Mouse (Mus musculus): ENCODE data around the gene Pafah1b1. TPM values are rescaled to one million over a fixed set of nuclear protein-coding genes. Genes with fewer than 3 reads are reported as not detected.

Gene Pafah1b1
- 48.2 and 52.3 TPM in 2 replicates for polyA plus RNA-seq (2016; fragmentation: Nextera tagmentation; extraction: Ambion mirVana)

DNA sequence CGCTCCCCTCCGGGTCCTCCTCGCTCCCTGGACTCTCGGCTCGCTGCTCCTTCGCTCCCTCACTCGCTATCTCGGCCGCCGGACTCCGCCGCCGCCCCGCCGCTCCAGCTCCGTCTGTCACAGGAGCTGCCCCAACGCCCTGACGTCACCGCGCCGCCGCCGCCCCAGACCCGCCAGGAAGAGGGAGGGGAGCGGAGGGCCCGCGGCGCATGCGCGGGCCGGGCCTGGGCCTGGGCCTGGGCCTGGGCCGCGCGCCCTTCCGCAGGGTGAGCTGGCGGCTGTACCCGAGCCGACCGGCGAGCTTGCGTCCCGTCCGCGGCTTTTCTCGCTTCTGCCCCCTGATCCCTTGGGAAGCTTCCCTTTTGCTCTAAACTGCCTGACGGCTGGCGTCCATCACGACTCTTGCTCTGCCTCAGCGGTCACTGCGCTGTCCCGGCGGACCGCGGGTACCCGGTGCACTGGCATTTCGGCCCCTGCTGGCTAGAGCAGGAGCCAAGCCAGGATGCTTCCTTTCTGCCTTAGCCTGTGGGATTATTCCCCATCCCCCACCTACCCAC lies at the start of gene Pafah1b1:
Gene Pafah1b1 (minus strand): TSS at position 436 of the 557 bp plus-strand sequence.
- Histone ChIP-seq H3K27ac (replicated peaks) (peak within 1 kb of the TSS; percentile 100), H3K27me3 (replicated peaks; ENCODE audit: low read depth, poor library complexity, severe bottlenecking) (no peaks in the 10 kb centered on the region), H3K36me3 (replicated peaks) (no peaks in the 10 kb centered on the region), H3K9me3 (no peaks in the 10 kb centered on the region), H3K4me3 (peak within 1 kb of the TSS; percentile 91), H3K4me1 (peaks cover 30% of the 10 kb centered on the region)
- peak; percentile 99 for DNase-seq (ENCODE audit: low spot score)
- under 1% methylated on average over 56 of the region's 56 CpGs for WGBS

DNA sequence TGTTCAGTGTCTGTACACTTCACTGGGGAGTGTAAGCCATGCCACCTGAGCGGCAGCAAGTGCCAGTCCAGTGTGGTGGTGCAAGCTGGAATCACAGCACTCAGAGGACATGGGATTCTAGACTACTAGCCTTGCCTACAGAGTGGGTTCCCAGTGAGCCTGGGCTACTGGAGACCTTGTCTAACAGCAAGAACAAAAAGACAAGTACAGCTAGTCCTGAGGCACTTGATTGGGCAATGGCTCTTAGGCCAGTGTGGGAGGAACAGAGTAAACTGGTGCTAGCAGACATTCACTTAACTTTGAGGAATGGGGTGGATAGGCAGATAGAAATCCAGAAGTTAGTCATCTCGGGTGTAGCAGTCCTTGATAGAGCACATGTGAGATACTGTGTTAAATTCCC lies 47.9 kb upstream of the Pafah1b1 start:
- no peaks in the 10 kb centered on the region for H3K27me3 ChIP-seq (replicated peaks; ENCODE audit: low read depth, poor library complexity, severe bottlenecking)
- no peak overlapping the region for H3K27ac ChIP-seq (replicated peaks)
- H3K4me1 ChIP-seq: peaks cover 17% of the 10 kb centered on the region
- DNase-seq (ENCODE audit: low spot score): no peak
- no peaks in the 10 kb centered on the region for H3K9me3 ChIP-seq
- peaks cover 46% of the 10 kb centered on the region for H3K36me3 ChIP-seq (replicated peaks)
- H3K4me3 ChIP-seq: no peak overlapping the region
- WGBS: 93% methylated on average over 2 of the region's 2 CpGs

- no peak for DNase-seq (ENCODE audit: low spot score)
- Histone ChIP-seq H3K4me3 (peak overlapping the region; percentile 92), H3K27ac (replicated peaks) (peak overlapping the region; percentile 96; the same call in 1 of the 2 replicates), H3K4me1 (peaks cover 17% of the 10 kb centered on the region), H3K27me3 (replicated peaks; ENCODE audit: low read depth, poor library complexity, severe bottlenecking) (no peaks in the 10 kb centered on the region), H3K36me3 (replicated peaks) (peaks cover 39% of the 10 kb centered on the region), H3K9me3 (no peaks in the 10 kb centered on the region)
- WGBS: 66% methylated on average over 4 of the region's 4 CpGs
Measured at GRCm38 (mm10) chr11:74771650-74772049, 47.2 kb upstream of the Pafah1b1 start.

- peak; percentile 20 for DNase-seq (ENCODE audit: low spot score)
- peaks cover 34% of the 10 kb centered on the region for H3K36me3 ChIP-seq (replicated peaks)
- peak overlapping the region; percentile 96 for H3K27ac ChIP-seq (replicated peaks)
- H3K9me3 ChIP-seq: no peaks in the 10 kb centered on the region
- peaks cover 17% of the 10 kb centered on the region for H3K4me1 ChIP-seq
- H3K27me3 ChIP-seq (replicated peaks; ENCODE audit: low read depth, poor library complexity, severe bottlenecking): no peaks in the 10 kb centered on the region
- H3K4me3 ChIP-seq: peak overlapping the region; percentile 92
- 16% methylated on average over 8 of the region's 8 CpGs for WGBS
Measured at GRCm38 (mm10) chr11:74771234-74771633, 46.8 kb upstream of the Pafah1b1 start.

GRCm38 (mm10) chr11:74770595-74771207 lies 46.2 kb upstream of the Pafah1b1 start, which contains the start of gene Mettl16:
Gene Mettl16 (plus strand): TSS chr11:74770830.
- Histone ChIP-seq H3K4me3 (peak within 1 kb of the TSS; percentile 92), H3K9me3 (no peaks in the 10 kb centered on the region), H3K4me1 (peaks cover 17% of the 10 kb centered on the region), H3K36me3 (replicated peaks) (peaks cover 29% of the 10 kb centered on the region), H3K27ac (replicated peaks) (peak within 1 kb of the TSS; percentile 96), H3K27me3 (replicated peaks; ENCODE audit: low read depth, poor library complexity, severe bottlenecking) (no peaks in the 10 kb centered on the region)
- WGBS: under 1% methylated on average over 43 of the region's 43 CpGs
- peak; percentile 95 for DNase-seq (ENCODE audit: low spot score)

GRCm38 (mm10) chr11:74770037-74770436 lies 45.6 kb upstream of the Pafah1b1 start:
- 78% methylated on average over 9 of the region's 9 CpGs for WGBS
- no peaks in the 10 kb centered on the region for H3K27me3 ChIP-seq (replicated peaks; ENCODE audit: low read depth, poor library complexity, severe bottlenecking)
- no peaks in the 10 kb centered on the region for H3K9me3 ChIP-seq
- no peak for DNase-seq (ENCODE audit: low spot score)
- peaks cover 17% of the 10 kb centered on the region for H3K4me1 ChIP-seq
- peak overlapping the region; percentile 92 for H3K4me3 ChIP-seq
- H3K36me3 ChIP-seq (replicated peaks): peaks cover 22% of the 10 kb centered on the region
- H3K27ac ChIP-seq (replicated peaks): peak overlapping the region; percentile 96

DNA sequence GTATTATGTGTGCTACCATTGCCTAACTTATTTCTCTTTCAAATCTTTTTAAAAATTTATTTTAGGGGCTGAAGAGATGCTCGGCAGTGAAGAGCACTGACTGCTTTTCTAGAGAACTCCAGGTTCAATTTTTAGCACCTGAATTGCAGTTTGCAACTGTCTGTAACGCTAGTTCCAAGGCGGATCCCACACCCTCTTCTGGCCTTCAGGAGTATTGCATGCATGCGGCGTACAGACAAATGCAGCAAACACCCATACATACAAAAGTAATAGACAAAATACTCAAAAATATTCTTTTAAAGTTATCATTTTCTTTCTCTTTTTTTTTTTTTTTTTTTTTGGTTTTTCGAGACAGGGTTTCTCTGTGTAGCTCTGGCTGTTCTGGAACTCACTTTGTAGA lies 43.6 kb upstream of the Pafah1b1 start:
- H3K9me3 ChIP-seq: no peaks in the 10 kb centered on the region
- H3K27ac ChIP-seq (replicated peaks): no peak overlapping the region
- DNase-seq (ENCODE audit: low spot score): peak; percentile 47
- WGBS: 33% methylated on average over 6 of the region's 6 CpGs
- no peak overlapping the region for H3K4me3 ChIP-seq
- H3K36me3 ChIP-seq (replicated peaks): peaks cover 2% of the 10 kb centered on the region
- peaks cover 17% of the 10 kb centered on the region for H3K4me1 ChIP-seq
- H3K27me3 ChIP-seq (replicated peaks; ENCODE audit: low read depth, poor library complexity, severe bottlenecking): no peaks in the 10 kb centered on the region

GRCm38 (mm10) chr11:74767469-74767868 lies 43.0 kb upstream of the Pafah1b1 start:
- Histone ChIP-seq H3K4me1 (peaks cover 17% of the 10 kb centered on the region), H3K4me3 (no peak overlapping the region), H3K27ac (replicated peaks) (no peak overlapping the region), H3K36me3 (replicated peaks) (no peaks in the 10 kb centered on the region), H3K9me3 (no peaks in the 10 kb centered on the region), H3K27me3 (replicated peaks; ENCODE audit: low read depth, poor library complexity, severe bottlenecking) (no peaks in the 10 kb centered on the region)
- DNase-seq (ENCODE audit: low spot score): no peak
- 94% methylated on average over 4 of the region's 4 CpGs for WGBS

DNA sequence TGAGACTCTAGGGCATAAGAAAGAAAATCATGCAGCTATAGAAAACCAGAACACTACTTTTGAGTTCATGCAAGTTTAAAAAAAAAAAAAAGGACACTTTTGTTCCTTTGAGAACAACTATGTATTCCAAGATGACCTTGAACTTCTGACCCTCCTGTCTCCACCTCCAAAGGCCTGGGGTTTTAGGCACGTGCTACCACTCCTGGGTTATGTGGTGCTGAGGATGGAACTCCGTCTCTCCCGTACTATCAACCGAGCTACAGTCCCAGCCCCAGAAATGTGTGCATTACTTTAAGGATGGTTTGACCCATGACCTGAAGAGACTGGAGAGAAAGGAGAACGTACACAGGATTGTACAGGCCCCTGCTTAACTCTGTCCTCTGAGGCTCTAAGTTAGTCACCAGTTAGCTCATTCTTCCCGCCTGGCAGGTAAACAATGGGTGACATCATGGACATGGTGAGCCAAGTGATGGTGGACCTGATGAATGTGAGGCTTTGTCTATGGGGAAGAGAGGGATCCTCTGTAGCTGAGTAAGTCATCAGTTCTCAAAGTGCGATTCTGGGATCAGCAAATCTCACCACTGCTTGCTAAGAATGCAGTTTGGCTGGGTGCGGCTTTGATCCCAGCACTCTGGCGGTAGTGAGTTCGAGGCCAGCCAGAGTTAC lies 39.6 kb upstream of the Pafah1b1 start:
- DNase-seq (ENCODE audit: low spot score): no peak
- WGBS: 81% methylated on average over 10 of the region's 10 CpGs
- no peak overlapping the region for H3K4me3 ChIP-seq
- H3K27ac ChIP-seq (replicated peaks): no peak overlapping the region
- no peaks in the 10 kb centered on the region for H3K27me3 ChIP-seq (replicated peaks; ENCODE audit: low read depth, poor library complexity, severe bottlenecking)
- no peaks in the 10 kb centered on the region for H3K9me3 ChIP-seq
- no peaks in the 10 kb centered on the region for H3K4me1 ChIP-seq
- H3K36me3 ChIP-seq (replicated peaks): no peaks in the 10 kb centered on the region

DNA sequence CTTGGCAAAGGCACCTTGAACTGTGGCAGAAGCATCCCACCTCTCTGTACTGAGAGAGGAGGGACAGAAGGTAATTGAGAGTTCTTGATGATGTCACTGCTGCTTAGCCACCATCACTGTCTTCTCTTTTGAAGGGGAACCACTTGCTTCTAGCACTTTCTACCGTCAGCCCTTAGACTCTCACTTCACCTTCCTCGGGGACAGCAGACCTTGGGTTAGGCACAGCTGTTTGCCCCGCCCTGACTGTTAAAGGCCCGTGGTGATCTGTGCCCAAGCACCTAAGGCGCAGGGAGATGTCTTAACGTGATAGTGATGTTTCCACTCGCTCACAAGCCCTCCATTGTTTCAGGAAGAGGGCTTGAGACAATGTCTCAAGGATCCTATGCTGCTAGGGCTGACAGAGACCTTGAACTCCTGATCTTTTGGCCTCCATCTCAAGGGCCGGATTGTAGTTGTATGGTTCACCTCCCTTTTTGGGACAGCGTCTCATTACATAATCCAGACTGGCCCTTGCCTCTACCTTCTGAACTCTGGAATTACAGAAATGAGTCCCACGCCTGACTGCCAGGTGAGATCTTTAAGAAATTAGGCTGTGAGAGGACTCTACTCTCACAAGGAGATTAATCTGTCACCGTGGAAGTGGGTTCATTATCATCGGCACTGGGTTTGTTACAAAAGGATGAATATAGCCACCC lies 36.7 kb upstream of the Pafah1b1 start:
- H3K4me1 ChIP-seq: no peaks in the 10 kb centered on the region
- 73% methylated on average over 12 of the region's 12 CpGs for WGBS
- H3K9me3 ChIP-seq: no peaks in the 10 kb centered on the region
- no peak for DNase-seq (ENCODE audit: low spot score)
- H3K36me3 ChIP-seq (replicated peaks): no peaks in the 10 kb centered on the region
- H3K4me3 ChIP-seq: no peak overlapping the region
- H3K27ac ChIP-seq (replicated peaks): no peak overlapping the region
- no peaks in the 10 kb centered on the region for H3K27me3 ChIP-seq (replicated peaks; ENCODE audit: low read depth, poor library complexity, severe bottlenecking)

DNA sequence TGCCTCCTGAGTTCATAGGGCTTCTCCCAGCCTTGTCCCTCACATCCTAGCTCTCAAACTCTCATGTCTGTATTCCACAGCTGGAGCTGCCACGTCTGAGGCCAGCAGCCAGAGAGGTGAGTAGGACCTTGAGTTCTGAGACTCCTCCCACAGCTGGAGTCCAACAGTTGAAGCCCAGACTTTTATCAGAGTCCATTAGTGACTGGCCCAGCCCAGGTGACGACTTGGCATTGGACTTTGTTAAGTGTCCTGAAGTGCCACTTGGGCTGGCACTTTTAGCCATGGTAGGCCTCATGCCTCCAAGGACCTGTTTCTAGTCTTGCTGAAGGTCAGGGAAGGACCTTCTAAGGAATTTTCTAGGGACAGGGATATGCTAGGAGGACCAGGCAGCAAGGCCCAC lies 32.2 kb upstream of the Pafah1b1 start:
- Histone ChIP-seq H3K9me3 (no peaks in the 10 kb centered on the region), H3K27ac (replicated peaks) (no peak overlapping the region), H3K27me3 (replicated peaks; ENCODE audit: low read depth, poor library complexity, severe bottlenecking) (no peaks in the 10 kb centered on the region), H3K36me3 (replicated peaks) (no peaks in the 10 kb centered on the region), H3K4me1 (peaks cover 6% of the 10 kb centered on the region), H3K4me3 (no peak overlapping the region)
- WGBS: 67% methylated on average over 2 of the region's 2 CpGs
- DNase-seq (ENCODE audit: low spot score): no peak

DNA sequence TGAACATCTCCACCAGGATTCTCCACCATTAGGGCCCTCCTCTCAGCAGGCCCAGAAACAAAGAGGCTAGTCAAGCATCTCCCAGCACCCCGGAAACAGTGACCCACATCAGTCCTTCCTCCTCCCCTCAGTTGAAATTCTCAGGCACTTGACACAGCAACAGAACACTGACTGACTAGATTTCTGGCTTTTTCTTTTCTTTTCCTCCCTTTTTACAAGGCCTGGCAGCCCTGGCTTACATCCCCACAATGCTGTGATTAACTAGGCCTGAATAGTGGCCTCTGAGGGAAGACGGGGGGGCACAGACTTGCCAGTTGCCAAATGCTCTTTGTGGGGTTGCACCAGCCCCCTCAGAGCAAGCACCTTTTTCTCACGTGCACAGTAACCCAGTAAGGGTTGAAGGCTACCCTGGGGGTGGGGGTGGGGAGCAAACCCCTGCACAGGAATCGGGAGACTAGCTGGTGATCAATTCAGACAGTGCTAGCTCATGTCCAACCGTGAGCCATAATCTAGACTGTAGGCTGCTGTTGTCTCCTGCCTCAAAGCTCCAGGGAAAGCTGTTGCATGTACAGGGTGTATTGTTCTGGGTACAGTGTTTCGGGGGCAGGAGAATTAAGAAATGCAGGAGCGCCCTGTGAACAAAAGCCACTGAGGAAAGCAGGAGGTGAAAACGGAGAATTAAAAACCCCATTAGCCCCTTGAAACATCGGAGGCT lies 27.0 kb upstream of the Pafah1b1 start:
- DNase-seq (ENCODE audit: low spot score): no peak
- 60% methylated on average over 9 of the region's 9 CpGs for WGBS
- peaks cover 13% of the 10 kb centered on the region for H3K4me1 ChIP-seq

More for the DNA sequence above, 27.0 kb upstream of the Pafah1b1 start:
- no peaks in the 10 kb centered on the region for H3K9me3 ChIP-seq
- no peaks in the 10 kb centered on the region for H3K36me3 ChIP-seq (replicated peaks)
- H3K27me3 ChIP-seq (replicated peaks; ENCODE audit: low read depth, poor library complexity, severe bottlenecking): no peaks in the 10 kb centered on the region
- peak overlapping the region; percentile 54 for H3K27ac ChIP-seq (replicated peaks)
- no peak overlapping the region for H3K4me3 ChIP-seq

All from embryonic facial prominence, embryonic 10.5 days (tissue).